Mouse (Mus musculus): ENCODE results near the gene Crygb. TPM values are rescaled to one million over a fixed set of nuclear protein-coding genes. Genes with fewer than 3 reads are reported as not detected.
"Not testable (repeated sequence)": the region's sequence is repeated elsewhere in the genome, so short reads cannot be mapped to it uniquely, and the experiment has no call there.

Crygb gene
- polyA plus RNA-seq, 1 experiment from 2014 or later, result not detected

DNA sequence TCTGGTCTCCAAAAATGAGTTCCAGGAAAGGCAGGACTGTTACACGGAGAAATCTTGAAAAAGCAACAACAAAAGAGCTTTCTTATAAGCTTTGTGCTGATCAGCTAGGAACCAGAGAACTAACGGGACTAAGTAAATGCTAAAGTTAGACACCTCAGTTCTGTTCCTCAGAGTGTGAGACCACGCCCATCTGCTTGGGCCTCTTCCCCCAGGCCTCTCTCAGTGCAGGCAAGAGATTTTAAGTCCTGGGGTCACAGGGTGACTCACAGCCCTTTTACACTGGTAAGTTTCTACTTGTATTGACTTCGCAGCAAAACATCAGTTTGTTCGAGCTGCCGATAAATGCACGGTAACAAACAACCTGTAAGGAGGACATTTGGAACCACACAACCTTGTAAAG, 30.4 kb downstream of the Crygb start:
- Histone ChIP-seq H3K27ac (replicated peaks) (no peak overlapping the region), H3K9me3 (0 out of 2 replicates have a peak, but pooled peaks cover 2% of the 10 kb centered on the region), H3K27me3 (replicated peaks; ENCODE audit: low read depth, poor library complexity, severe bottlenecking) (no peaks in the 10 kb centered on the region; the same call in 1 of the 2 replicates), H3K4me1 (peaks cover 15% of the 10 kb centered on the region), H3K36me3 (replicated peaks) (no peaks in the 10 kb centered on the region), H3K4me3 (no peak overlapping the region)
- WGBS, result 57% methylated on average over 7 of the region's 7 CpGs
- DNase-seq (ENCODE audit: low spot score), result no peak

DNA sequence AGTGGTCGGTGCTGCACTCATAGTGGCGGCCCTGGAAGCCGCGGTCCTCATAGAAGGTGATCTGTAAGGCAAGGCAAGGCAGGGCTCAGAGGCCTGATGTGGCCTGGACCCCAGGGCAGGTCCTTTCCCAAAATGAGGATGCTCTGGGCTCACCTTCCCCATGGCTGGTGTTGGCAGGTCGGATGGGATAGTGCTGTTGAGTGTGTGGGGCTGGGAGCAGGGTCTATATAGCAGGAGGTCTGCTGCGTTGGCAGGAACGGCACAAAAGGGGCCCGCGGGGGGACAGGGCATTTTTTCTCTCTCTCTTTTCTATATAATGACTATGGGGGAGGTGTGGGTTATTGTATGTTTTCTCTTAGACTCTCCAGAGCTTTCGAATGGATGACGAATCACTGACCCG, 31.1 kb downstream of the Crygb start, which contains the start of gene Cryge:
Gene Cryge (minus strand): TSS at position 198 of the 400 bp plus-strand sequence.
- H3K4me1 ChIP-seq, result peaks cover 15% of the 10 kb centered on the region
- 70% methylated on average over 12 of the region's 12 CpGs for WGBS
- H3K9me3 ChIP-seq; H3K4me3 ChIP-seq; DNase-seq (ENCODE audit: low spot score); H3K27ac ChIP-seq (replicated peaks); H3K27me3 ChIP-seq (replicated peaks; ENCODE audit: low read depth, poor library complexity, severe bottlenecking); H3K36me3 ChIP-seq (replicated peaks): not testable (repeated sequence)

DNA sequence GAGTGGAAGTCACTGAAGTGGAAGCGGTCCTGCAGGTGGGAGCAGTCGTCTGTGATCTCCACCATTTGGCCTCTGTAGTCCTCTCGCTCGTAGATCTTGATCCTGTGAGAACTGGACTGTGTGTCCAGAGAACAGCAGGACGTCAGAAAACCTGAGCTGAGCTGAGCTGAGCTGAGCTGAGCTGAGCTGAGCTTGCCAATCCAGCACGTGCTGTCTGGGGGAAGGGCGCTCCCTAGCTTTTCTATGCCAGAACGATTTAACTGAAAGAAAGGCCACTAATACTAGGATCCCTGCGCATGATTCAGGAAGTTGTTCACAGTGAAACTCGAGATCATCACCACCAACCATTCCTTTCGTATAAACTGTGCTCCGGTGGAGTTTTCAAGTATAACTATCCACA, 33.3 kb downstream of the Crygb start:
- H3K9me3 ChIP-seq, result 0 out of 2 replicates have a peak, but pooled peaks cover 2% of the 10 kb centered on the region
- DNase-seq (ENCODE audit: low spot score), result no peak

DNA sequence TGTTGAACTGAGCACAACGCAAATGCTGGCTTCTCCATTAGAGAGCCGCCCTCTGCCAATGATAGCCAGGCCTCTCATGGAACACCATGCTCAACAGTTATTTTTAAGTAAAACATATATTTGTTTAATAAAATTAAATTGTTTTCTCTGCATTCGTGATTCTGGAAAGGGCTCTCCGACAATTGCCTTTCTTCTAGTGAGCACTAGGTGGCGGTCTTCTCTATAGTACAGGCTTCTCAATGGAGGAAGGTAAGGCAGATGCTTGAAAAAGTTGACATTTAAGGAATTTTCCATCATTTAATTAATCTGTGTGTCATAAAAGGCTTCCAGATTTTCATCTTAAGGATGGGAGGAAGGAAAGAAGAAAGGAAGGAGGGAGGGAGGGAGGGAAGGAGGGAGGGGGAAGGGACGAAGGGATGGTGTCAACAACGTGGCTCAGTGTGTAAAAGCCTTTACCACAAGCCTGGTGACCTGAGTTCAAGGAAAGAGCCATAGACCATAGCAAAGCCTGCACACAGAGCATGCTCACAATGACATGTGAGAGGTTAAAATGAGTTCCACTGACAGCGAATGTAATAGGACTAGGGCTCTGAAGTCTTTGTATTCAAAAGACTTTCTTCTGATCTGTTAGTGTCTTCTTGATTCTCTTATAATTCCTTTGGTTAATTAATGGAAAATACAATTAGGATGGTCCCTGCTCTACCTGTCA, 35.5 kb downstream of the Crygb start:
- Histone ChIP-seq H3K27me3 (replicated peaks; ENCODE audit: low read depth, poor library complexity, severe bottlenecking) (no peaks in the 10 kb centered on the region; the same call in 1 of the 2 replicates), H3K27ac (replicated peaks) (no peak overlapping the region), H3K4me3 (no peak overlapping the region), H3K4me1 (peaks cover 7% of the 10 kb centered on the region), H3K9me3 (no peaks in the 10 kb centered on the region), H3K36me3 (replicated peaks) (no peaks in the 10 kb centered on the region)
- DNase-seq (ENCODE audit: low spot score), result no peak
- 39% methylated on average over 8 of the region's 8 CpGs for WGBS

More for the DNA sequence above, 33.3 kb downstream of the Crygb start:
- Histone ChIP-seq H3K4me3 (no peak overlapping the region), H3K4me1 (peaks cover 15% of the 10 kb centered on the region), H3K27me3 (replicated peaks; ENCODE audit: low read depth, poor library complexity, severe bottlenecking) (no peaks in the 10 kb centered on the region; the same call in 1 of the 2 replicates), H3K36me3 (replicated peaks) (no peaks in the 10 kb centered on the region), H3K27ac (replicated peaks) (no peak overlapping the region)
- WGBS, result 53% methylated on average over 12 of the region's 12 CpGs

DNA sequence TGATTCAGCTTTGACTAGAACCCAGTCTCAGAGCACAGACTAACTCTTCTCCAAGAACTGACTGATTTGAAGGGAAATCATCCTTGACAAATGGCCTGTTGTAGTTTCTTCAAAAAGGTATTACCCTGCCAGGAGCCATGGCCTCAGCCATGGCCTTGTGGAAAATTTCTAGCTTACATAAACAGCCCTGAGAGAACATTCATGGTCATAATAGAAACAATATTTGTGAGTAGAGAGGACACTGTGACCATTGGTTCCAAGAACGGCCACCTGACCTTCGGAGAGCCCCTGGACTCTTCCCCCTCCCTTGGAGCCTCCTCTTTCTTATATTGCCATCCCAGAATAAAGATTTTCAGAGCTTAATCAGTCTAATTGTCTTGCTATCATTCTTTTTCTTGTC, 38.7 kb downstream of the Crygb start:
- Histone ChIP-seq H3K27me3 (replicated peaks; ENCODE audit: low read depth, poor library complexity, severe bottlenecking) (no peaks in the 10 kb centered on the region), H3K4me3 (no peak overlapping the region), H3K36me3 (replicated peaks) (no peaks in the 10 kb centered on the region), H3K4me1 (no peaks in the 10 kb centered on the region), H3K9me3 (no peaks in the 10 kb centered on the region), H3K27ac (replicated peaks) (no peak overlapping the region)
- 82% methylated on average over 2 of the region's 2 CpGs for WGBS
- DNase-seq (ENCODE audit: low spot score), result no peak

DNA sequence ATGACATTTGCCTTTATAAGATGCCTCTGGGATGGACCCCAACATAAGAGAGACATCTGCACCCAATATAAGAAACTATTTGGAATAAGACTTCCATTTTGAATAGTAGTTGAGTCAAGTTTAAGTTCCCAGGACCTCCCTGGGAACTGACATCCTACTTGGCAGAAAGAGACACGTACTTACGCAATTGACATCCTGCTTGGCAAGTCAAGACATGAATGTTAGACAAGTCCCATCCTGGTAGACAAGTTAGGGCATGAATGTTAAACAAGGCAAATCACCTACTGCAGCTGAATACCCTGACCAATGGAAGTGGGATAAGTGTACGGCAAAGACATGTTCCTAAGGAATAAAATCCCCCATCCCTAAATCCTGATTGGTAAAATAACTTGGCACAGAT, 40.3 kb downstream of the Crygb start:
- Histone ChIP-seq H3K27ac (replicated peaks) (no peak overlapping the region), H3K9me3 (no peaks in the 10 kb centered on the region), H3K4me1 (no peaks in the 10 kb centered on the region), H3K27me3 (replicated peaks; ENCODE audit: low read depth, poor library complexity, severe bottlenecking) (no peaks in the 10 kb centered on the region), H3K36me3 (replicated peaks) (no peaks in the 10 kb centered on the region), H3K4me3 (no peak overlapping the region)
- no peak for DNase-seq (ENCODE audit: low spot score)
- 89% methylated on average over 3 of the region's 3 CpGs for WGBS

DNA sequence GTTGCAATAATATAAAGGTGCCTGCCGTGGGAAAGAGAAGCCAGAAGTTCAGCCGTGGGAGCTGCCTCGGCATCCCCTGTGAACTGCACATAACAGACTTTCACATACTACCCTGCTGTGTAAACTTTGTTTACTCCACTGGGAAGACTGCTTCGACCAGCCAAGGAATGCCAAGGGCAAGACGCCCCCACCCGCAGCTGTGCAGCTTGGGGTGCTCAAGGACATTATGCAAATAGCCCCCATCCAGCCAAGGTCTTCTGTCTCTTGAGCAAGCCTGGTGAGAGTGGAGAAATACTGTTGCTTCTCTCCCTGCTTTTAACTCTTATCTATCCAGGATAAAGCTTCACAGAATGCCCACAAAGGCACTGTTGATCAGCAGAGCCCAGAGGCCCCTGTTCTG, 41.3 kb downstream of the Crygb start:
- DNase-seq (ENCODE audit: low spot score), result no peak
- Histone ChIP-seq H3K27me3 (replicated peaks; ENCODE audit: low read depth, poor library complexity, severe bottlenecking) (no peaks in the 10 kb centered on the region), H3K9me3 (no peaks in the 10 kb centered on the region), H3K36me3 (replicated peaks) (no peaks in the 10 kb centered on the region), H3K4me1 (0 out of 2 replicates have a peak, but pooled peaks cover under 1% of the 10 kb centered on the region), H3K27ac (replicated peaks) (no peak overlapping the region), H3K4me3 (no peak overlapping the region)
- WGBS, result 82% methylated on average over 6 of the region's 6 CpGs

DNA sequence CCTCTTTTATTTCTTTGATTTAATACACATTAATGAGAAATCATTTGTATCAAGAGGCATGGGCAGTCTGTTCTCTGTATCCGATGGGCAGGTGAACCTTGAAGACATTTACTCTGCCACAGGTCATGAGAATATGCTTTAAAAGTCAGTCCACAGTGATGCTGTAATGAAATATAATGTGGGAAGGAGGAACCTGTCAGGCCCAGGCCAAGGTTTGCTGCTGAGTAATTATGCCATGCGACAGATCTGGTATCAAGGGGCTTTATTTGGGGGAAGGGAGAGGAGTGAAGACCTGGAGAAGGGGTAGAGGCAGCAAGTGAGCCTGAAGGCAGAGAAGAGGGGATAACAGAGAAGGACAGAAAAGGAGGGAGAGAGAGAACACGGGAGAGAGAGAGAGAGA, 42.4 kb downstream of the Crygb start:
- Histone ChIP-seq H3K9me3 (no peaks in the 10 kb centered on the region), H3K27me3 (replicated peaks; ENCODE audit: low read depth, poor library complexity, severe bottlenecking) (no peaks in the 10 kb centered on the region), H3K36me3 (replicated peaks) (no peaks in the 10 kb centered on the region), H3K27ac (replicated peaks) (no peak overlapping the region), H3K4me1 (0 out of 2 replicates have a peak, but pooled peaks cover 6% of the 10 kb centered on the region), H3K4me3 (no peak overlapping the region)
- WGBS, result 80% methylated on average over 3 of the region's 3 CpGs
- DNase-seq (ENCODE audit: low spot score), result no peak

DNA sequence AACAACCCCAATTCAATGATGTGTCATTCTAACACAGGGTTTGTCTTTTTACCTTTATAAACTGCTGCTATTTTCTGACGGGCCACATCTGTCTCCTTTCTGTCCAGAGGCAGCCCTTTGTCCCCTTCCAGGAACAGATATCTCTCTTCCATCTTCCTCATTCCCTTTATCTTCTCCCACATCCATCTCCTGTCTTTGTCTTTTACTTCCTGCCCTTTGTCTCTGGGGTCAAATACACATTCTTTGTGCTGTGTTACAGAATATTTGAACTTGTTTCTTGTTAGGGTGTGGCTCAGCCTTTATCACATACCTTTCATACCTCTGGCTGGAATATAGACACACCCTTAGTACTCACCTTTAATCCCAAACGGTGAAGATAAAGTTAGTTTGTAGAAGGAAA, 44.5 kb downstream of the Crygb start:
- Histone ChIP-seq H3K9me3 (no peaks in the 10 kb centered on the region), H3K4me1 (0 out of 2 replicates have a peak, but pooled peaks cover 6% of the 10 kb centered on the region), H3K27ac (replicated peaks) (no peak overlapping the region), H3K27me3 (replicated peaks; ENCODE audit: low read depth, poor library complexity, severe bottlenecking) (no peaks in the 10 kb centered on the region), H3K36me3 (replicated peaks) (no peaks in the 10 kb centered on the region), H3K4me3 (no peak overlapping the region)
- no peak for DNase-seq (ENCODE audit: low spot score)
- 80% methylated on average over 2 of the region's 2 CpGs for WGBS

DNA sequence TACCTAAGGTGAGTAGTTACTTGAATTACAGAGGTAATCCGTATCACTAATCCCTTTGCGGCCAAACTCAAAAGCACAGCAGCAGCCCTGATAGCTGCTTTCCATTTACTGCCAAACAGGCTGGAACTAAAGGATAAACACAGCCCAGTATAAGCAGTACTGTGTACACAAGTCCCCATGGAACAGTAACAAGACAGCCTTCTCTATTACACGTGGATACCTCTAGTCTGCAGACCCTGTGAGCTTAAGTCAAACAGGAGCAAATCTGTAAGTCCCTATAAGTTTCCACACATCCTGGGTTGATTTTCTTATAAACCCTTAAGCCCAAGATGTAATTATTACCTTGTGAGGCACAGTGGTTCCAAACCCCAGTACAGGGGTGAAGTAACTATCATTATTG, 46.6 kb downstream of the Crygb start:
- Histone ChIP-seq H3K4me1 (peaks cover 6% of the 10 kb centered on the region), H3K36me3 (replicated peaks) (no peaks in the 10 kb centered on the region), H3K9me3 (no peaks in the 10 kb centered on the region), H3K27ac (replicated peaks) (no peak overlapping the region), H3K27me3 (replicated peaks; ENCODE audit: low read depth, poor library complexity, severe bottlenecking) (no peaks in the 10 kb centered on the region), H3K4me3 (no peak overlapping the region)
- DNase-seq (ENCODE audit: low spot score), result no peak
- 27% methylated on average over 3 of the region's 3 CpGs for WGBS

DNA sequence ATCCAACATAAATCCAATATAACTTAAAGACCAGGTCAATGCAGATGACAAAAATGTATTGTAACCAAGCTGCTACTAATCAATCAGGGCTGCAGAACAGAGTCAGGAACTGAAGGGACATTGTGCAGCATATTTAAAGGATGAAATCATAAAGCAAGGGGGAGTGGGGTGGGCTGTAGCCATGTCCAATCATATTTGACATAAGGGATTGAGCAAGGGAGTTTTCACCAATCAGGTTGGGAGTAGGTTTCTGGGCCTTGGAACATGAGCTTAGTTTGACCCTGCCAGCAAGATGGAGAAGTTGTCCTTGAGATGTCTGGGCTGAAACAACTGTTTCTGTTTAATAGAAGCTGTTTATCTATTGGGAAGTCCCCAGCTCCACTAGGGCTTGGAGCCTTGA, 49.4 kb downstream of the Crygb start, which contains the start of gene Akr1cl:
Gene Akr1cl (minus strand): TSS at position 119 of the 400 bp plus-strand sequence.
- DNase-seq (ENCODE audit: low spot score), result no peak

More for the DNA sequence above, 49.4 kb downstream of the Crygb start, which contains the start of gene Akr1cl:
- H3K36me3 ChIP-seq (replicated peaks), result no peaks in the 10 kb centered on the region
- no peak within 1 kb of the TSS for H3K27ac ChIP-seq (replicated peaks)
- H3K9me3 ChIP-seq, result no peaks in the 10 kb centered on the region
- H3K4me1 ChIP-seq, result peaks cover 17% of the 10 kb centered on the region
- H3K4me3 ChIP-seq, result no peak within 1 kb of the TSS
- no peaks in the 10 kb centered on the region for H3K27me3 ChIP-seq (replicated peaks; ENCODE audit: low read depth, poor library complexity, severe bottlenecking)

All from embryonic facial prominence, embryonic 10.5 days (tissue).